Mouse (Mus musculus): ENCODE measurements around the gene B4galt5. TPM values are rescaled to one million over a fixed set of nuclear protein-coding genes. Genes with fewer than 3 reads are reported as not detected.

Gene B4galt5
- polyA plus RNA-seq, 1 experiment from 2014 or later: 6.0 TPM

DNA sequence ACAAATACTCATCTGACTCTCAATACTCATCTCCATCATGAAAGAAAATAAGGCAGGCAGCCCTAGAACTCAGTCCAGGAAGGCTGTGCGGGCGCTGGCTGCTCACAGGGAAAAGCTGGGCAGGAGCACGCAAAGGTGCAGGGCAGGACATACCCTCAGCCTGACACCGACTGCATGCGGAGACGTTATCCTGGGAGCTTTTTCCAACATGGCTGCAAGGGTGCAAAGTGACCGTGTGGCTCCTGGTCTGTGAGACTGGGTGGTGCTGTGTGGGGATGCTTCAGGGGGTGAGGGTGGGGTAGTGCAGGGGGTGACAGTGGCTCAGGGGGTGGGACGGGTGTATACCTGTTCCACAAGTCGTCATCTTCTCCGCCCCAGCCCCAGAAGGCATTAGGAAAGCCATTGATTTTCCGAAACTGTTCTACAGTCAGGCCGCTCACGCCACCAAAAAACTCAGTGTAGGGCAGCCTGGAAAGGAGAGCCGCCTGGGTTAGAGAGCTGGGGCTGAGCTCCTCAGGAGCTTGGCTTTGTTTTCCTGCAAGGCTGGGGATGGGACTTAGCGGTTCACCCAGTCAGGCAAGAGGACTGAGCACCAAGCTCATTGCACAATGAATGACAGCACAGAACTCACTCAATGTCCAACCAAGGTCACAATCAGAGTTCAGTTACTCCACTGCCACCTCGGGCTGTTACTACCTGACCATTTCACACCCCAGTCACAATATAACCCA is 44.2 kb downstream of the B4galt5 start:
- H3K4me1 ChIP-seq: peaks cover 17% of the 10 kb centered on the region
- H3K27ac ChIP-seq: no peak overlapping the region
- 88% methylated on average over 16 of the region's 16 CpGs for WGBS
- H3K36me3 ChIP-seq (replicated peaks): peaks cover 82% of the 10 kb centered on the region
- no peaks in the 10 kb centered on the region for H3K9me3 ChIP-seq
- no peak for DNase-seq (ENCODE audit: extremely low spot score, low spot score)
- no peak overlapping the region for H3K4me3 ChIP-seq
- H3K27me3 ChIP-seq (ENCODE audit: poor library complexity, severe bottlenecking): no peaks in the 10 kb centered on the region

DNA sequence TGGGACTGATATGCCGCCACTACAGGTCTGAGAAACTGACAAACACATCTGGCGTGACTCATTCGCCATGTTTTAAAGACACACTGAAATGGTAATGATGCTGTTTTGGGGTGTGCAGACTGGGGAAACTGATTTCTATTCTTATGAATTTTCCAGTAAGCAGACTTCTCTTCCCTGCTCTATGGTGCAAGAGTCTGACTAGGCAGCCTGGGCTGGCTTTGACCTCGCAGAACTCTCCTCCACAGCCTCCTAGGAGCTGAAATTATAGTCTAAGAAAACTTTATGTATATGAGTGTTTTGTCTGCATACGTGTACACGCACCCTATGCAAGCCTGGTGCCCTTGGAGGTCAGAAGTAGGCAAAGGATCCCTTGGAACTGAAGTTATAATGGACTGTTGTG is 45.2 kb downstream of the B4galt5 start:
- WGBS: 96% methylated on average over 6 of the region's 6 CpGs

DNA sequence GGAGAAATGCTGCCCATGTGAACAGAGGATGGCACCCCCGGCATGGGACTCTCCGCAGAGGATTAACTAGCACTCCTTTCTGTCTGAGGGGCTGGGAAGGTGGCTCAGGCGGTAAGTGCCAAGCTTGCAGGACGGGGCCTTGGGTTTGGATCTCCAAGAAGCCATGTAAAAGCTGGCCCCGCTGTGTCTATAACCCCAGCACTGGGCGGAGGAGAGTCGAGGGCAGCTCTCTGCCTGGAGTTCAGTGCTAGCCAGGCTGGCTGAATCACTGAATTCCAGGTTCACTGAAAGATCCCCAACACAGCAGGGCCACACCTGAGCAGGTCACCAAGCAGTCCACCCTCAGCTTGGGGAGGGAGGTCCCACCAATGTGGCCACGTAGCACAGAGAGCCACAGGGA is 45.8 kb downstream of the B4galt5 start:
- no peak for DNase-seq (ENCODE audit: extremely low spot score, low spot score)
- H3K27ac ChIP-seq: no peak overlapping the region
- peaks cover 84% of the 10 kb centered on the region for H3K36me3 ChIP-seq (replicated peaks)
- H3K9me3 ChIP-seq: no peaks in the 10 kb centered on the region
- 87% methylated on average over 8 of the region's 8 CpGs for WGBS
- no peak overlapping the region for H3K4me3 ChIP-seq
- H3K4me1 ChIP-seq: peaks cover 32% of the 10 kb centered on the region
- no peaks in the 10 kb centered on the region for H3K27me3 ChIP-seq (ENCODE audit: poor library complexity, severe bottlenecking)

More for the DNA sequence above, 45.2 kb downstream of the B4galt5 start:
- Histone ChIP-seq H3K9me3 (no peaks in the 10 kb centered on the region), H3K27ac (no peak overlapping the region), H3K27me3 (ENCODE audit: poor library complexity, severe bottlenecking) (no peaks in the 10 kb centered on the region), H3K4me1 (peaks cover 27% of the 10 kb centered on the region), H3K4me3 (no peak overlapping the region), H3K36me3 (replicated peaks) (peaks cover 84% of the 10 kb centered on the region)
- no peak for DNase-seq (ENCODE audit: extremely low spot score, low spot score)

DNA sequence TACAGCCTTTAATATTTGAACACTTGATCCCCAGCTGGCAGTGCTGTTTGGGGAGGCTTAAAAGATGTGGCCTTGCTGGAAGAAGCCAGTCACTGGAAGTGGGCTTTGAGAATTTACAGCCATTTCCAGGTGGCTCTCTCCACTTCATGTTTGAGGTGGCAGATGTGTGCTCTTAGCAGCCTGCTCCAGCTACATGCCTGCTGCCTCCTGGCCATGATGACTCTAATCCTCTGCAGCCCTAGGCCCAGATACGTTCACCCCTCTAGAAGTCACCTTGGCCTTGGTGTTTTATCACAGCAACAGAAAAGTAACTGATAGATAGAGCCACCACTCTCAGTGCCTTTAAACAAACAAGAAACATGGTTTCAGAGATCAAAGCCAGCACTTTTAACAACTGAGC is 46.3 kb downstream of the B4galt5 start:
- no peaks in the 10 kb centered on the region for H3K27me3 ChIP-seq (ENCODE audit: poor library complexity, severe bottlenecking)
- no peak for DNase-seq (ENCODE audit: extremely low spot score, low spot score)
- 86% methylated on average over 1 of the region's 1 CpGs for WGBS
- no peak overlapping the region for H3K27ac ChIP-seq
- H3K4me3 ChIP-seq: no peak overlapping the region
- H3K4me1 ChIP-seq: peaks cover 28% of the 10 kb centered on the region
- peaks cover 84% of the 10 kb centered on the region for H3K36me3 ChIP-seq (replicated peaks)
- H3K9me3 ChIP-seq: no peaks in the 10 kb centered on the region

DNA sequence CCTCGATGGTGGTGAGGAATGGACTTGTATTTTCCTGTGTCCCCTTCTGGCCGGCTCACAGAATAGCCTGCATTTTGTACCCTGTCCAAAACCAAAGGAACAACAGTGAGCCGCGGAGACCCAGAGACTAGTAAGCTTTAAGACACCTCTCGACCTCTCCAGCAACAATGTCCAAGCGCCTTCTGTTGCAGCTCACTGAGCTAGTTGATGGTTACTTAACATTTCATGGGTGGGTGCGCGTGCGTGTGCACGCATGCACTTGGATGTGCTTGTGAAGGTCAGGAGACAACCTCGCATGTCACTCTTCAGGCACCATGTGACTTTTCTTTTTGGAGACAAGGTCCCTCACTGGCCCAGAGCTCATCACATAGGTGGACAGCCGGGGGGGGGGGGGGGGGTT is 47.0 kb downstream of the B4galt5 start:
- DNase-seq (ENCODE audit: extremely low spot score, low spot score): no peak
- Histone ChIP-seq H3K27ac (no peak overlapping the region), H3K9me3 (no peaks in the 10 kb centered on the region), H3K27me3 (ENCODE audit: poor library complexity, severe bottlenecking) (no peaks in the 10 kb centered on the region), H3K4me3 (no peak overlapping the region), H3K36me3 (replicated peaks) (peaks cover 78% of the 10 kb centered on the region), H3K4me1 (peaks cover 22% of the 10 kb centered on the region)
- WGBS: 92% methylated on average over 12 of the region's 12 CpGs

DNA sequence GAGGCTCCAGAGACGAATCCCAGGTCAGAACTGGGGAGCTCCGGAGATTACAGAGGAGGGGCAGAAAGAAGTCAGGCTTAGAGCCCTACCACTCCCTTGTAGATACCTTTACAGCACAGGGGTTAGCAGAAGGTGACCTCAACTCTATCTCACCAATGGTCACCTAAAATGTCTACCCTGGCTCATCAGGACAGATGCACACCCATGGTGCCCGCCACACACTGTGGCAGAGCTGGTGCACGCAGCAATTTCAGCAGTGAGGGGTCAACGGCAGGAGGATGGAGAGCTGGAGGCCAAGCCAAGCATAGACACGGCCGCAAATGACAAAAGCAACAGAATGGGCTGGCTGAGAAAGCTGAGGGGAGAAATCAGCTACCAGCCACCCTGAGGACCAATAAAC is 47.4 kb downstream of the B4galt5 start:
- Histone ChIP-seq H3K36me3 (replicated peaks) (peaks cover 74% of the 10 kb centered on the region), H3K4me1 (peaks cover 21% of the 10 kb centered on the region), H3K4me3 (no peak overlapping the region), H3K27me3 (ENCODE audit: poor library complexity, severe bottlenecking) (no peaks in the 10 kb centered on the region), H3K27ac (no peak overlapping the region), H3K9me3 (no peaks in the 10 kb centered on the region)
- 94% methylated on average over 7 of the region's 7 CpGs for WGBS
- no peak for DNase-seq (ENCODE audit: extremely low spot score, low spot score)

DNA sequence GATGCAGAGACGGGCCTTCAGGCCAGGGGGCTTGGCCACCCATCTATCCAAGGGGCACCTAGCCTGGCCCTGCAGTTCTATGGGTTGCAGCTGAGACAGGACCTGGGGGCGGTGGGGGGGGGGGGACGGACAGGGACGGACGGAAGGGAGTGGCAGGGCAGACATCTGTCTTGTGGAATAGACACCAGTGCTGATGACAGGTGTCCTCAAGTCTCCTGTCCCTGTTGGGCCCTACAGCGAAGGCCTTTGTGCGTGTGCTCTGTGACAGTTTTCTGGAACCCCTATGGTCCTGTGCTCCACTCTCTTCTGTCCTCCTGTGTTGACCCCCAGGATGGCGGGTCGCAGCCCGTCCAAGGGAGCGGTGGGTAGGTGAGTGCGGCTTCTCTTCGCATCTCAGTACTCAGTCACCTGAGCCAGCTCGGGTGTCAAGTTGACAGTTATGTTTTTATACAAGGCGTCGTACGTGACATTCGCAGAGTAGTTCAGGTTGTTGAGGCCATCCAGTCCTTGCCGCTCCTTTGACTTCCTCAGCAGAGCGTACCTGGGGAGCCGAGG is 48.0 kb downstream of the B4galt5 start:
- Histone ChIP-seq H3K27ac (no peak overlapping the region), H3K4me3 (no peak overlapping the region), H3K36me3 (replicated peaks) (peaks cover 68% of the 10 kb centered on the region), H3K9me3 (no peaks in the 10 kb centered on the region), H3K4me1 (peaks cover 22% of the 10 kb centered on the region), H3K27me3 (ENCODE audit: poor library complexity, severe bottlenecking) (no peaks in the 10 kb centered on the region)
- no peak for DNase-seq (ENCODE audit: extremely low spot score, low spot score)
- WGBS: 93% methylated on average over 21 of the region's 21 CpGs

GRCm38 (mm10) chr2:167299861-167300667 is 48.9 kb downstream of the B4galt5 start:
- peaks cover 31% of the 10 kb centered on the region for H3K4me1 ChIP-seq
- no peaks in the 10 kb centered on the region for H3K9me3 ChIP-seq
- DNase-seq (ENCODE audit: extremely low spot score, low spot score): no peak
- H3K36me3 ChIP-seq (replicated peaks): peaks cover 58% of the 10 kb centered on the region
- peak overlapping the region; percentile 74 for H3K27ac ChIP-seq
- WGBS: 82% methylated on average over 6 of the region's 6 CpGs
- H3K27me3 ChIP-seq (ENCODE audit: poor library complexity, severe bottlenecking): no peaks in the 10 kb centered on the region
- H3K4me3 ChIP-seq: no peak overlapping the region

DNA sequence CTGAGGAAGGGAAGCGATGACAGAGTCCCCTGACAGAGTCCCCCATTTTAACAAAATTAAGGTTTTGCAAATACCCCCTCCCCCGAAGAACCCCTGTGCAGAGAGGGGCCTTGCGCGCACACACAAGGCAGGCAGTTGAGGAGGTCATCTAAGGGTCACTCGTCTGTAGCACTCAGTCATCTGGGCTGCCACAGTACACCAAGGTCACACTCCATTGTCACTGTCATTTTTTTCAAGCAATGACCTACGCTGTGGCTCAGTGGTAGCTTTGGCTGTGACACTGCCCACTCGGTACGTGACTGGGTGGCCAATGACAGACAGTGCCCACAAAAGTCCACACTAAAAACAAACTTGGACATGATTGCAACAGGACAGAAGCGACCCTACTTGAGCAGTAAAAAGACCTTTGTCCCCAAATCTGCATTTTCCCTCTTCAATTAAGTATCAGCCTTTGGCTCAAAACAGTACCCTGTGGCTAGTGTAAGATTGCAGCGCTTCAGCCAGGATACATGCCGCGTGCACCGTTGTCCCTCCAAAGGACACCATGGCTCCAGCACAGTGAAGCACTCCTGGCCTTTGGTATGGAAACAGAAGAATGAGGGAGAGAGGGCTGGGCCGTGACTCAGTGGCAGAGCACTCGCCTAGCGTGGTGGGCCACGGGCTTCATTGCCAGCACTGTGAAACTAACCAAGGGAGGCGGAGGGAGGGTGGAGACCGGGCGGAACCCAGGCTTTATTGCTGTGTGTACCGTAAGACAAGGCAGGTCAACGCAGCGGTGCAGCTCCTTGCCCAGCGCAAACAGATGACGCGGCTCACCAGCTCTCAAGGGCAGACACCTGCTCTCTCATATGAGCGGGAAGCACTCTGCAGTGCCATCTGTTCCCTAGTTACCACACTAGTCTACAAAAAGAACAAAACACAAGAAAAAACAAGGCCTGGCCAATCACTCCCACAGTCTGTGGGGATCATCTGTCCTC is 50.0 kb downstream of the B4galt5 start:
- 87% methylated on average over 27 of the region's 27 CpGs for WGBS
- Histone ChIP-seq H3K9me3 (no peaks in the 10 kb centered on the region), H3K27me3 (ENCODE audit: poor library complexity, severe bottlenecking) (no peaks in the 10 kb centered on the region), H3K4me1 (peaks cover 41% of the 10 kb centered on the region), H3K36me3 (replicated peaks) (peaks cover 49% of the 10 kb centered on the region), H3K4me3 (no peak overlapping the region), H3K27ac (peak overlapping the region; percentile 74)
- DNase-seq (ENCODE audit: extremely low spot score, low spot score): no peak

- no peaks in the 10 kb centered on the region for H3K9me3 ChIP-seq
- H3K27ac ChIP-seq: no peak overlapping the region
- no peaks in the 10 kb centered on the region for H3K27me3 ChIP-seq (ENCODE audit: poor library complexity, severe bottlenecking)
- WGBS: 95% methylated on average over 11 of the region's 11 CpGs
- H3K36me3 ChIP-seq (replicated peaks): peaks cover 39% of the 10 kb centered on the region
- H3K4me3 ChIP-seq: no peak overlapping the region
- peaks cover 50% of the 10 kb centered on the region for H3K4me1 ChIP-seq
- no peak for DNase-seq (ENCODE audit: extremely low spot score, low spot score)
Observed at GRCm38 (mm10) chr2:167297985-167298384, 51.0 kb downstream of the B4galt5 start.

DNA sequence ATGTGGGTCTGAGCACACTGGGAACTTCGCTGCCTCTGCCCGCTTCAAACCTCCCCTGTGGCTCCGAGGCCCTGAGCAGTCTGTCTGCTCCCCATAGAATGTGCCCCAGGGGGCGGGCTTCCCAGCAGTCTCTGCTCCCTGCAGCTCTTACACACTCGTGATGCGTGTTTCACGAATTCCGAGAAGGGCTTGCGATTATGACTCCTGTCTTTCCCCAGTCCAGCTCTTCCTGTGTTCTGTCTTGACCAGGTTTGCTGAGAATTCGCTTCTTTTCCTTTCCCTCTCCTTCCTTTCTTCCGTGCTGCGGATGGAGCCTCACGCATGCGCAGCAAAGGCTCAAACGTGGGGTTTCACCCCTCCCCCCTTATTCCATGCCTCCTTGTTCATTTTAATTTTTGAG is 54.1 kb downstream of the B4galt5 start:
- Histone ChIP-seq H3K36me3 (replicated peaks) (peaks cover 15% of the 10 kb centered on the region), H3K4me1 (peaks cover 58% of the 10 kb centered on the region), H3K4me3 (no peak overlapping the region), H3K27ac (peak overlapping the region; percentile 56), H3K9me3 (no peaks in the 10 kb centered on the region), H3K27me3 (ENCODE audit: poor library complexity, severe bottlenecking) (no peaks in the 10 kb centered on the region)
- WGBS: 66% methylated on average over 15 of the region's 15 CpGs
- no peak for DNase-seq (ENCODE audit: extremely low spot score, low spot score)

DNA sequence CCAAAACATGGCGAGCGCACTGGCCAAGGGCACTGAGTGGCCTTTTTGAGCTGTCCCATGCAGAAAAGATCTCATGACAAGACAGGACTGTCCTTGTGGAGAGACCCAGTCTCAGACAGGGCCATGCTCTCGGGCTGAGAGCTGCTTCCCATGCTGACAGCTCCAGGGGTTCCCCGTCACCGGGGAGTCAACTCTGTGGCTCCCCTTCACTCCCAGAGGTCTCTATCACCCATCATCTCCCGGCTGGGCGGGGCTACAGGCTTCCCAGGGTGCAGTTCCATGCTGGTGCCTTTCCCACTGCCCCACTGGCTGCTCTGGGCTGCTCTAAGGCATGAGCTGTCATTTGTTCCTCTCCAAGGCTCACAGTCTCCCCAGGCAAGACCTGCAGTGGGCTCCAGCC is 54.8 kb downstream of the B4galt5 start:
- Histone ChIP-seq H3K27me3 (ENCODE audit: poor library complexity, severe bottlenecking) (no peaks in the 10 kb centered on the region), H3K9me3 (no peaks in the 10 kb centered on the region), H3K27ac (peak overlapping the region; percentile 51; the same call in 1 of the 2 replicates), H3K4me3 (no peak overlapping the region), H3K36me3 (replicated peaks) (peaks cover 8% of the 10 kb centered on the region), H3K4me1 (peaks cover 51% of the 10 kb centered on the region)
- 81% methylated on average over 7 of the region's 7 CpGs for WGBS
- DNase-seq (ENCODE audit: extremely low spot score, low spot score): no peak
